Mouse (Mus musculus): ENCODE results near the gene Washc4. TPM values are rescaled to one million over a fixed set of nuclear protein-coding genes. Genes with fewer than 3 reads are reported as not detected.

Washc4 gene
- total RNA-seq, 1 experiment, result 38.2 TPM

GRCm38 (mm10) chr10:83540092-83540491 is 3.5 kb upstream of the Washc4 start:
- in situ Hi-C loops (cut with MboI; ENCODE audit: low sequenced_read_pairs in 2 of 2, unreplicated experiment in 2 of 2), result no loop called here
- Histone ChIP-seq H3K4me3 (ENCODE audit: insufficient read depth in 1 of 2, low read depth in 1 of 2, low read length in 2 of 2, poor library complexity in 1 of 2, severe bottlenecking in 1 of 2) (no peak overlapping the region), H3K27ac (ENCODE audit: insufficient read depth, low read depth, low read length, poor library complexity, severe bottlenecking) (no peak overlapping the region), H3K9me3 (ENCODE audit: control insufficient read depth, insufficient read depth, low read depth, low read length) (no peaks in the 10 kb centered on the region), H3K36me3 (ENCODE audit: control insufficient read depth, insufficient read depth, low read length, poor library complexity, severe bottlenecking) (no peaks in the 10 kb centered on the region), H3K9ac (ENCODE audit: insufficient read depth, low read depth, low read length, poor library complexity, severe bottlenecking) (no peak overlapping the region; the same call in 1 of the 2 replicates), H3K4me1 (ENCODE audit: control insufficient read depth in 2 of 2, insufficient read depth in 2 of 2, low read length in 2 of 2, poor library complexity in 1 of 2) (peaks cover 4 to 6% of the 10 kb centered on the region in 2 experiments; a peak in 2 of 4 replicates)
- no peak for TF ChIP-seq ZNF384 (IDR thresholded peaks at IDR 0.05; ENCODE audit: low read depth, low read length)
- no peak for TF ChIP-seq HCFC1 (IDR thresholded peaks at IDR 0.05; ENCODE audit: borderline replicate concordance, insufficient read depth, low read length)
- no peak for DNase-seq (ENCODE audit: low read depth, low spot score)

- Histone ChIP-seq H3K4me3 (ENCODE audit: insufficient read depth in 1 of 2, low read depth in 1 of 2, low read length in 2 of 2, poor library complexity in 1 of 2, severe bottlenecking in 1 of 2) (no peak overlapping the region), H3K27ac (ENCODE audit: insufficient read depth, low read depth, low read length, poor library complexity, severe bottlenecking) (no peak overlapping the region), H3K9ac (ENCODE audit: insufficient read depth, low read depth, low read length, poor library complexity, severe bottlenecking) (no peak overlapping the region), H3K4me1 (ENCODE audit: control insufficient read depth in 2 of 2, insufficient read depth in 2 of 2, low read length in 2 of 2, poor library complexity in 1 of 2) (peaks cover 4 to 6% of the 10 kb centered on the region in 2 experiments; a peak in 2 of 4 replicates), H3K9me3 (ENCODE audit: control insufficient read depth, insufficient read depth, low read depth, low read length) (no peaks in the 10 kb centered on the region), H3K36me3 (ENCODE audit: control insufficient read depth, insufficient read depth, low read length, poor library complexity, severe bottlenecking) (peaks cover 1% of the 10 kb centered on the region; the same call in 1 of the 2 replicates)
- TF ChIP-seq CHD2 (IDR thresholded peaks at IDR 0.05; ENCODE audit: low read depth, low read length) (no peak), HCFC1 (IDR thresholded peaks at IDR 0.05; ENCODE audit: borderline replicate concordance, insufficient read depth, low read length) (no peak), MAFK (IDR thresholded peaks at IDR 0.05; ENCODE audit: insufficient read depth, low read depth, low read length) (no peak), ZC3H11A (IDR thresholded peaks at IDR 0.05; ENCODE audit: borderline replicate concordance, low read depth, low read length) (no peak), ZNF384 (IDR thresholded peaks at IDR 0.05; ENCODE audit: low read depth, low read length) (no peak)
- in situ Hi-C loops (cut with MboI; ENCODE audit: low sequenced_read_pairs in 2 of 2, unreplicated experiment in 2 of 2), result no loop called here
- DNase-seq (ENCODE audit: low read depth, low spot score), result no peak
Observed at GRCm38 (mm10) chr10:83542241-83542640, 1.3 kb upstream of the Washc4 start.

GRCm38 (mm10) chr10:83544103-83544479 is 539 bp downstream of the Washc4 start:
- H3K4me1 ChIP-seq (ENCODE audit: control insufficient read depth in 2 of 2, insufficient read depth in 2 of 2, low read length in 2 of 2, poor library complexity in 1 of 2), result peaks cover 4 to 6% of the 10 kb centered on the region in 2 experiments; a peak in 2 of 4 replicates
- TF ChIP-seq ZNF384 (IDR thresholded peaks at IDR 0.05; ENCODE audit: low read depth, low read length) (no peak), ZC3H11A (IDR thresholded peaks at IDR 0.05; ENCODE audit: borderline replicate concordance, low read depth, low read length) (no peak)
- H3K27ac ChIP-seq (ENCODE audit: insufficient read depth, low read depth, low read length, poor library complexity, severe bottlenecking), result peak overlapping the region; percentile 52
- in situ Hi-C loops (cut with MboI; ENCODE audit: low sequenced_read_pairs in 2 of 2, unreplicated experiment in 2 of 2), result no loop called here
- H3K9ac ChIP-seq (ENCODE audit: insufficient read depth, low read depth, low read length, poor library complexity, severe bottlenecking), result peak overlapping the region; percentile 92
- peaks cover 4% of the 10 kb centered on the region; the same call in 1 of the 2 replicates for H3K36me3 ChIP-seq (ENCODE audit: control insufficient read depth, insufficient read depth, low read length, poor library complexity, severe bottlenecking)
- H3K9me3 ChIP-seq (ENCODE audit: control insufficient read depth, insufficient read depth, low read depth, low read length), result no peaks in the 10 kb centered on the region
- DNase-seq (ENCODE audit: low read depth, low spot score), result no peak
- H3K4me3 ChIP-seq (ENCODE audit: insufficient read depth in 1 of 2, low read depth in 1 of 2, low read length in 2 of 2, poor library complexity in 1 of 2, severe bottlenecking in 1 of 2), result peak overlapping the region; percentile 65 to 96

GRCm38 (mm10) chr10:83545341-83545740 is 1.8 kb downstream of the Washc4 start:
- Histone ChIP-seq H3K9me3 (ENCODE audit: control insufficient read depth, insufficient read depth, low read depth, low read length) (no peaks in the 10 kb centered on the region), H3K4me1 (ENCODE audit: control insufficient read depth in 2 of 2, insufficient read depth in 2 of 2, low read length in 2 of 2, poor library complexity in 1 of 2) (peaks cover 1 to 4% of the 10 kb centered on the region in 2 experiments; a peak in 1 of 4 replicates), H3K27ac (ENCODE audit: insufficient read depth, low read depth, low read length, poor library complexity, severe bottlenecking) (no peak overlapping the region), H3K9ac (ENCODE audit: insufficient read depth, low read depth, low read length, poor library complexity, severe bottlenecking) (no peak overlapping the region), H3K4me3 (ENCODE audit: insufficient read depth in 1 of 2, low read depth in 1 of 2, low read length in 2 of 2, poor library complexity in 1 of 2, severe bottlenecking in 1 of 2) (no peak overlapping the region), H3K36me3 (ENCODE audit: control insufficient read depth, insufficient read depth, low read length, poor library complexity, severe bottlenecking) (peaks cover 6% of the 10 kb centered on the region)
- no peak for TF ChIP-seq ZC3H11A (IDR thresholded peaks at IDR 0.05; ENCODE audit: borderline replicate concordance, low read depth, low read length)
- TF ChIP-seq CHD2 (IDR thresholded peaks at IDR 0.05; ENCODE audit: low read depth, low read length), result no peak
- TF ChIP-seq MAFK (IDR thresholded peaks at IDR 0.05; ENCODE audit: insufficient read depth, low read depth, low read length), result no peak
- no peak for TF ChIP-seq HCFC1 (IDR thresholded peaks at IDR 0.05; ENCODE audit: borderline replicate concordance, insufficient read depth, low read length)
- TF ChIP-seq ZNF384 (IDR thresholded peaks at IDR 0.05; ENCODE audit: low read depth, low read length), result no peak
- in situ Hi-C loops (cut with MboI; ENCODE audit: low sequenced_read_pairs in 2 of 2, unreplicated experiment in 2 of 2), result no loop called here
- no peak for DNase-seq (ENCODE audit: low read depth, low spot score)

- no peak overlapping the region for H3K9ac ChIP-seq (ENCODE audit: insufficient read depth, low read depth, low read length, poor library complexity, severe bottlenecking)
- no peaks in the 10 kb centered on the region for H3K4me1 ChIP-seq (ENCODE audit: control insufficient read depth in 2 of 2, insufficient read depth in 2 of 2, low read length in 2 of 2, poor library complexity in 1 of 2)
- H3K9me3 ChIP-seq (ENCODE audit: control insufficient read depth, insufficient read depth, low read depth, low read length), result no peaks in the 10 kb centered on the region
- peaks cover 33% of the 10 kb centered on the region for H3K36me3 ChIP-seq (ENCODE audit: control insufficient read depth, insufficient read depth, low read length, poor library complexity, severe bottlenecking)
- TF ChIP-seq ZNF384 (IDR thresholded peaks at IDR 0.05; ENCODE audit: low read depth, low read length), result no peak
- TF ChIP-seq ZC3H11A (IDR thresholded peaks at IDR 0.05; ENCODE audit: borderline replicate concordance, low read depth, low read length), result no peak
- no peak for TF ChIP-seq CHD2 (IDR thresholded peaks at IDR 0.05; ENCODE audit: low read depth, low read length)
- TF ChIP-seq MAFK (IDR thresholded peaks at IDR 0.05; ENCODE audit: insufficient read depth, low read depth, low read length), result no peak
- no peak for TF ChIP-seq HCFC1 (IDR thresholded peaks at IDR 0.05; ENCODE audit: borderline replicate concordance, insufficient read depth, low read length)
- H3K27ac ChIP-seq (ENCODE audit: insufficient read depth, low read depth, low read length, poor library complexity, severe bottlenecking), result no peak overlapping the region
- DNase-seq (ENCODE audit: low read depth, low spot score), result no peak
- no peak overlapping the region for H3K4me3 ChIP-seq (ENCODE audit: insufficient read depth in 1 of 2, low read depth in 1 of 2, low read length in 2 of 2, poor library complexity in 1 of 2, severe bottlenecking in 1 of 2)
- in situ Hi-C loops (cut with MboI; ENCODE audit: low sequenced_read_pairs in 2 of 2, unreplicated experiment in 2 of 2), result no loop called here
Observed at GRCm38 (mm10) chr10:83563005-83563404, 19.5 kb downstream of the Washc4 start.
